Mouse (Mus musculus): ENCODE results near the gene Cox10. TPM values are rescaled to one million over a fixed set of nuclear protein-coding genes. Genes with fewer than 3 reads are reported as not detected.

The Cox10 gene
- polyA plus RNA-seq, 1 experiment from 2014 or later, result 33.8 TPM

DNA sequence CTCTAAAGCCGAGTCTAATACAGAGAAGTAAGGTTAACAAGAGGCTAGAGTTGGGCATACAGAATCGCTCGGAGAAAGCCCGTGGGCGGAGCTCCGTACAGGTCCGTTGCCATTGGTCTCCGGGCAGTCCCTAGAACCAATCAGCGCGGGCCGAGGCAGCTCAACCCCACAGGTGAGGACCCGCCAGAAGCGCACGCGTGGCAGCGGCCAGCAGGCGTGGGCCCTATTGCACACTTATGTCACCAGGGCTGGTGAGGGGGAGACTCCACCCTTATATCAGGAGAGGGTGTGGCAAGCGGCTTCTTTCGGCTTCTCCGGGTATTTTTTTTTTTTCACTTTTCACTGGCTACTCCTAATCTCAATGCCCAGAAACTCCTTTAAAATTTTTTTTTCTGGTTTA, 164.9 kb downstream of the Cox10 start:
- peak; percentile 92 for DNase-seq (ENCODE audit: low spot score)
- peaks cover 11% of the 10 kb centered on the region for H3K27me3 ChIP-seq (ENCODE audit: insufficient read depth, poor library complexity, severe bottlenecking)
- peak overlapping the region; percentile 67 for H3K27ac ChIP-seq
- 7% methylated on average over 20 of the region's 20 CpGs for WGBS
- H3K9me3 ChIP-seq, result no peaks in the 10 kb centered on the region
- peak overlapping the region; percentile 55 for H3K4me3 ChIP-seq
- H3K36me3 ChIP-seq, result no peaks in the 10 kb centered on the region
- H3K4me1 ChIP-seq, result peaks cover 55% of the 10 kb centered on the region

GRCm38 (mm10) chr11:63913936-63914335, 165.3 kb downstream of the Cox10 start:
- peaks cover 50% of the 10 kb centered on the region for H3K4me1 ChIP-seq
- H3K27me3 ChIP-seq (ENCODE audit: insufficient read depth, poor library complexity, severe bottlenecking), result peaks cover 7% of the 10 kb centered on the region
- H3K4me3 ChIP-seq, result peak overlapping the region; percentile 55
- no peaks in the 10 kb centered on the region for H3K36me3 ChIP-seq
- WGBS, result 42% methylated on average over 4 of the region's 4 CpGs
- H3K9me3 ChIP-seq, result no peaks in the 10 kb centered on the region
- DNase-seq (ENCODE audit: low spot score), result no peak
- peak overlapping the region; percentile 67 for H3K27ac ChIP-seq

Other genes starting within 250 kb of the Cox10 start
- gene Hs3st3b1, start 157.2 kb downstream of the Cox10 start, polyA plus RNA-seq (2016; fragmentation: Nextera tagmentation; extraction: Ambion mirVana), result 5.9 and 23.9 TPM in 2 replicates

Data from heart, embryonic 10.5 days (tissue).